Mouse (Mus musculus): ENCODE data around the gene Sox6. TPM values are rescaled to one million over a fixed set of nuclear protein-coding genes. Genes with fewer than 3 reads are reported as not detected.

Gene Sox6
- polyA plus RNA-seq, 1 experiment from 2014 or later = 67.4 TPM

DNA sequence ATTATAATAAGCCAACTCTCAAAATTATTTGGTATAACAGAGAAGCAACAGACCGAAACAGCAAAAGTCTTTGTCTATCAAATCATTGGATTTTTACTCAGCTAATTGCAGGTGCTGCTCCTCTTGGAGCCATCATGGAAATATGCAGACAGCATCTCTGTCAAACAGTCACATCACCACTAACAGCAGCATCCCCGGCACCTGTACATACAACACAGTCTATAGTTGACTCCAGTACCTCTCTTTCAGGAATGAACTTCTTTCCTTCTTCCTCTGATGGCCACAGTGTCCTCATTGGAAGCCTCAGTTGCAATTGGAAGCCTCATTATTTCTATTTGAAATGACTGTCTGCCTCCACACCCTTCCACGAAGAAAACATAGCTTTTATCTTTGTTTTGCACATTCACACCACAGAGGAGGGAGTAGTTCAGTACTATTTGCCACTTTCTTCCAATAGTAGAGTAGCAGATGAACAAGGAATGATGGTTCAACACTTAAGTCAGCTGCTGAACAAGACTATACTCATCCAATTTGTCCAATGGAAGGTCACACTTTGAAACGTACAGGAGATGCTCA is 192.7 kb downstream of the Sox6 start:
- no peaks in the 10 kb centered on the region for H3K27me3 ChIP-seq
- 85% methylated on average over 4 of the region's 4 CpGs for WGBS
- no peaks in the 10 kb centered on the region for H3K9me3 ChIP-seq
- ATAC-seq (ENCODE audit: insufficient number of reproducible peaks, insufficient read depth, low FRiP score, low TSS enrichment, low read depth) = no peak
- H3K4me1 ChIP-seq = no peaks in the 10 kb centered on the region
- H3K27ac ChIP-seq = no peak overlapping the region
- H3K4me2 ChIP-seq = no peak overlapping the region
- no peaks in the 10 kb centered on the region for H3K36me3 ChIP-seq
- no peak overlapping the region for H3K9ac ChIP-seq
- no peak overlapping the region for H3K4me3 ChIP-seq

GRCm38 (mm10) chr7:115844910-115845309 is 193.7 kb downstream of the Sox6 start:
- ATAC-seq (ENCODE audit: insufficient number of reproducible peaks, insufficient read depth, low FRiP score, low TSS enrichment, low read depth) = no peak
- no peak overlapping the region for H3K4me2 ChIP-seq
- no peak overlapping the region for H3K4me3 ChIP-seq

GRCm38 (mm10) chr7:115844431-115844830 is 194.2 kb downstream of the Sox6 start:
- Histone ChIP-seq H3K9ac (no peak overlapping the region), H3K27ac (no peak overlapping the region), H3K27me3 (no peaks in the 10 kb centered on the region), H3K9me3 (no peaks in the 10 kb centered on the region), H3K4me3 (no peak overlapping the region), H3K4me2 (no peak overlapping the region), H3K4me1 (no peaks in the 10 kb centered on the region), H3K36me3 (no peaks in the 10 kb centered on the region)
- 85% methylated on average over 6 of the region's 6 CpGs for WGBS
- ATAC-seq (ENCODE audit: insufficient number of reproducible peaks, insufficient read depth, low FRiP score, low TSS enrichment, low read depth) = no peak

More at GRCm38 (mm10) chr7:115844910-115845309, 193.7 kb downstream of the Sox6 start:
- 85% methylated on average over 3 of the region's 3 CpGs for WGBS
- no peaks in the 10 kb centered on the region for H3K9me3 ChIP-seq
- H3K9ac ChIP-seq = no peak overlapping the region
- no peaks in the 10 kb centered on the region for H3K4me1 ChIP-seq
- no peaks in the 10 kb centered on the region for H3K36me3 ChIP-seq
- no peaks in the 10 kb centered on the region for H3K27me3 ChIP-seq
- no peak overlapping the region for H3K27ac ChIP-seq

- H3K36me3 ChIP-seq = no peaks in the 10 kb centered on the region
- H3K27ac ChIP-seq = no peak overlapping the region
- H3K4me2 ChIP-seq = no peak overlapping the region
- no peak overlapping the region for H3K9ac ChIP-seq
- H3K4me1 ChIP-seq = no peaks in the 10 kb centered on the region
- no peak for ATAC-seq (ENCODE audit: insufficient number of reproducible peaks, insufficient read depth, low FRiP score, low TSS enrichment, low read depth)
- H3K9me3 ChIP-seq = no peaks in the 10 kb centered on the region
- no peaks in the 10 kb centered on the region for H3K27me3 ChIP-seq
- H3K4me3 ChIP-seq = no peak overlapping the region
Observed at GRCm38 (mm10) chr7:115842251-115842650, 196.3 kb downstream of the Sox6 start.

GRCm38 (mm10) chr7:115840613-115841012 is 198.0 kb downstream of the Sox6 start:
- no peaks in the 10 kb centered on the region for H3K27me3 ChIP-seq
- H3K4me3 ChIP-seq = no peak overlapping the region
- ATAC-seq (ENCODE audit: insufficient number of reproducible peaks, insufficient read depth, low FRiP score, low TSS enrichment, low read depth) = no peak
- WGBS = 62% methylated on average over 3 of the region's 3 CpGs
- H3K4me1 ChIP-seq = no peaks in the 10 kb centered on the region
- no peaks in the 10 kb centered on the region for H3K9me3 ChIP-seq
- no peak overlapping the region for H3K27ac ChIP-seq
- H3K9ac ChIP-seq = no peak overlapping the region
- no peaks in the 10 kb centered on the region for H3K36me3 ChIP-seq
- H3K4me2 ChIP-seq = no peak overlapping the region

DNA sequence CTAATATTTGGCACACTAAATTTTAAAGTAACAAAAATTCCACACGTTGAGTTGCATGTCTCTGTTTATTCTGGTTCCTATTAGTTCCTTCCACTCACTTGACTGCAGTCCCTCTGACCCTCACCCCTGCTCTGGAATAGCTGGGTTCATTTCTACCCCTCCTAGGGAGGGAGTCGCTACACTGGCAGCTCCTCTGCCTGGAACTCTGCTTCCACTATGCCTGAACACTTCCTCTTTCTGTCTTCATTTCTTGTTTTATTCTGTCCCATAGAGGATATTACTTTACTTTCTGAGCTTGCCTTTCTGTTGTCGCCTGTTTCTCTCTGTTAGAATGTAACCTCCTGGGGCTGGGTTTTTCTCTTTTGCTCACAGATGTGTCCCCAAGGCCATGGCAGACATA is 203.6 kb downstream of the Sox6 start:
- H3K27me3 ChIP-seq = no peaks in the 10 kb centered on the region
- H3K36me3 ChIP-seq = no peaks in the 10 kb centered on the region
- H3K4me2 ChIP-seq = no peak overlapping the region
- H3K27ac ChIP-seq = no peak overlapping the region
- no peak for ATAC-seq (ENCODE audit: insufficient number of reproducible peaks, insufficient read depth, low FRiP score, low TSS enrichment, low read depth)
- H3K4me3 ChIP-seq = no peak overlapping the region
- H3K9me3 ChIP-seq = no peaks in the 10 kb centered on the region
- H3K9ac ChIP-seq = no peak overlapping the region
- WGBS = 68% methylated on average over 3 of the region's 3 CpGs
- H3K4me1 ChIP-seq = peaks cover 19% of the 10 kb centered on the region

GRCm38 (mm10) chr7:115833701-115834100 is 204.9 kb downstream of the Sox6 start:
- Histone ChIP-seq H3K27ac (no peak overlapping the region), H3K4me3 (no peak overlapping the region), H3K36me3 (no peaks in the 10 kb centered on the region), H3K4me1 (peaks cover 19% of the 10 kb centered on the region), H3K27me3 (no peaks in the 10 kb centered on the region), H3K9ac (no peak overlapping the region), H3K9me3 (no peaks in the 10 kb centered on the region), H3K4me2 (no peak overlapping the region)
- no peak for ATAC-seq (ENCODE audit: insufficient number of reproducible peaks, insufficient read depth, low FRiP score, low TSS enrichment, low read depth)
- 17% methylated on average over 3 of the region's 3 CpGs for WGBS

- Histone ChIP-seq H3K4me2 (no peak overlapping the region), H3K4me3 (no peak overlapping the region), H3K27ac (no peak overlapping the region), H3K36me3 (no peaks in the 10 kb centered on the region), H3K27me3 (peaks cover 8% of the 10 kb centered on the region), H3K9ac (no peak overlapping the region), H3K4me1 (peaks cover 23% of the 10 kb centered on the region), H3K9me3 (no peaks in the 10 kb centered on the region)
- no peak for ATAC-seq (ENCODE audit: insufficient number of reproducible peaks, insufficient read depth, low FRiP score, low TSS enrichment, low read depth)
- WGBS = 71% methylated on average over 11 of the region's 11 CpGs
Observed at GRCm38 (mm10) chr7:115830938-115831873, 207.4 kb downstream of the Sox6 start.

DNA sequence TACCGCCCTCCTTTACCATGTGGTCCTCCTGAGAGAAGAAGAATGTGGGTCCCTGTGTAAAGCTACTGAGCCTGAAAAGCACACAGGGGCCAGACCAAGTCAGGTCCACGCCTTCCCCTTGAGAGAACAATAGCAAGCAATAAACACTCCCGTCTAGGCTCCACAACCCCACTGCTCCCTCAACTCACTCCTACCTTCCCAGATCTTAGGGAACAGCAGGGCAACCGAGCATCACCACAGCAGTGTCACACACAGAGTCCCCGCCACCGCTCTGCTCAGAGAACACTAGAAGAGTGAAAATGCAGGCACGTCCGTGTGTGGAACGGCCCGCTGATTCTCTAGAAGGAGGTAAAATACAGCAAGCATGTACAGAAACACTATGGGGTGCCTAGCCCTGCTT is 208.2 kb downstream of the Sox6 start:
- Histone ChIP-seq H3K9ac (no peak overlapping the region), H3K9me3 (no peaks in the 10 kb centered on the region), H3K27ac (no peak overlapping the region), H3K4me1 (peaks cover 31% of the 10 kb centered on the region), H3K4me3 (no peak overlapping the region), H3K36me3 (no peaks in the 10 kb centered on the region), H3K27me3 (peaks cover 8% of the 10 kb centered on the region), H3K4me2 (no peak overlapping the region)
- 49% methylated on average over 10 of the region's 10 CpGs for WGBS
- ATAC-seq (ENCODE audit: insufficient number of reproducible peaks, insufficient read depth, low FRiP score, low TSS enrichment, low read depth) = no peak

DNA sequence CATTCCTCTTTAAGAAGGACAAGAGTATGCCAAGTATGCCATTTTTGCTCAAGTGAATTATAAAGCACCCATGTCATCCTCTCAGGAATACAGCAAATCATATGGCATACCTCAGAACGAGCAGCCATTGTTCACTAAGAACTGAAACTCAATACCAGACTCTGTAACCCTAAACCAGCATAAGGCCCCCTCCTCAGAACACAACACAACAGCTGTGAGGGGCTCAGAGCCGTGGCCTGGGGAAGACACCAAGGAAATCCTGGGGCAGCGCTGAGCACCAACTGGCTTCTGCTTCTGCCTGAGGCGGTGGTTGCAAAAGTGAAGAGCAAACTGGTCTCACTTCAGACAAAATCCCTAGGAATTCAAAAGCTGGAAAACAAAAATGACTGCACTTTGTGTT is 208.8 kb downstream of the Sox6 start:
- no peak overlapping the region for H3K27ac ChIP-seq
- no peak overlapping the region for H3K4me2 ChIP-seq
- H3K9me3 ChIP-seq = no peaks in the 10 kb centered on the region
- 7% methylated on average over 4 of the region's 4 CpGs for WGBS
- H3K4me3 ChIP-seq = no peak overlapping the region
- H3K36me3 ChIP-seq = no peaks in the 10 kb centered on the region
- H3K27me3 ChIP-seq = peaks cover 8% of the 10 kb centered on the region
- ATAC-seq (ENCODE audit: insufficient number of reproducible peaks, insufficient read depth, low FRiP score, low TSS enrichment, low read depth) = no peak
- H3K9ac ChIP-seq = no peak overlapping the region
- peaks cover 37% of the 10 kb centered on the region for H3K4me1 ChIP-seq

DNA sequence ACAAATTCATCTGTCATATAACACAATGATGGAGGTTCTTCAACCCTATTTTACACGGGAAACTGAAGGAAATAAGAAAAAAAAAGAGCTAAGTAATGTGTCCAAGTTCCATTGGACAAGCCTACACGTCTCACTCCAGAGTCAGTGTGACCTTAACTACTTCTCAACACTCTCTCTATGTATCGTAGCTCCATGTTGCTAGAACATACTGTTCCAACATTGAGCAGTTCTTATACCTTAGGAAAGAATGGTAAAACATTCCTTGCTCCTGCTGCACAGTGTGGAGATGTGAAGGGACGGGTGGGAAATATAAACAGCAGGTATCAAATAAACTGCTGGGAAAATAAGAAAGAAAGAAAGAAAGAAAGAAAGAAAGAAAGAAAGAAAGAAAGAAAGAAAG is 209.3 kb downstream of the Sox6 start:
- peaks cover 8% of the 10 kb centered on the region for H3K27me3 ChIP-seq
- H3K36me3 ChIP-seq = no peaks in the 10 kb centered on the region
- peaks cover 42% of the 10 kb centered on the region for H3K4me1 ChIP-seq
- WGBS = 70% methylated on average over 4 of the region's 4 CpGs
- no peak overlapping the region for H3K27ac ChIP-seq
- H3K4me2 ChIP-seq = no peak overlapping the region
- H3K9ac ChIP-seq = no peak overlapping the region
- H3K4me3 ChIP-seq = no peak overlapping the region
- ATAC-seq (ENCODE audit: insufficient number of reproducible peaks, insufficient read depth, low FRiP score, low TSS enrichment, low read depth) = no peak
- no peaks in the 10 kb centered on the region for H3K9me3 ChIP-seq

DNA sequence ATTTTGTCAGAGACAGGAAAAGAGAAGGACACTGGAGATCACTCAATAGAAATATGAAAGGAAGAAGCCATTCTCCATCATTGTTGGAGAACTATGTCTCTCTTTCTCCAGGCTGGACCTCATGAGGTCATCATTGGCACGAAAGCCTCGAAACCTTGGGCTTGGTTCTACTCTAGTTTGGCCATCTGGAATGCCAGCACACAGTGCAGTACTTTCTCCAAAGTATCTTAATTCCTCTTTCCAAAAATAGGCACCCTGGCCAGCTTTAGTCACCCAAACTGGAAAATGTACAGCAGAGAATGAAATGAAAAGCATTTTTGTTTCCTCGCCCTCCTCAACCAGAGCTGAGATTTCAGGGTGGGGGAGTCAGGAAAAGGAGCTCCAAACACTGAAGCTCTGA is 213.3 kb downstream of the Sox6 start:
- H3K27me3 ChIP-seq = peaks cover 8% of the 10 kb centered on the region
- H3K9ac ChIP-seq = no peak overlapping the region
- H3K9me3 ChIP-seq = no peaks in the 10 kb centered on the region
- 80% methylated on average over 3 of the region's 3 CpGs for WGBS
- no peak for ATAC-seq (ENCODE audit: insufficient number of reproducible peaks, insufficient read depth, low FRiP score, low TSS enrichment, low read depth)
- peak overlapping the region; percentile 68 for H3K27ac ChIP-seq
- H3K4me2 ChIP-seq = no peak overlapping the region
- H3K4me3 ChIP-seq = no peak overlapping the region
- peaks cover 28% of the 10 kb centered on the region for H3K4me1 ChIP-seq
- H3K36me3 ChIP-seq = no peaks in the 10 kb centered on the region
